Mouse (Mus musculus) adrenal gland, adult 18-20 months (tissue): ENCODE measurements around the gene Fut1. TPM values are rescaled to one million over a fixed set of nuclear protein-coding genes. Genes with fewer than 3 reads are reported as not detected.
"Not testable (repeated sequence)": the region's sequence is repeated elsewhere in the genome, so short reads cannot be mapped to it uniquely, and the experiment has no call there.

Experiments used
- DNase-seq, 2 experiments: peaks; one replicate each; pipeline ENCODE4 v3.0.0; 2021 to 2022; ENCODE audit warnings: low spot score in 2 of 2
- total RNA-seq, 2 experiments: library from RNA; stranded (reverse); gene quantifications; 1 replicate in 1 of 2; 2 replicates in 1 of 2; pipeline ENCODE4 v1.2.3; 2021

Fut1 gene
- total RNA-seq, 2 experiments from 2014 or later = not detected

DNA sequence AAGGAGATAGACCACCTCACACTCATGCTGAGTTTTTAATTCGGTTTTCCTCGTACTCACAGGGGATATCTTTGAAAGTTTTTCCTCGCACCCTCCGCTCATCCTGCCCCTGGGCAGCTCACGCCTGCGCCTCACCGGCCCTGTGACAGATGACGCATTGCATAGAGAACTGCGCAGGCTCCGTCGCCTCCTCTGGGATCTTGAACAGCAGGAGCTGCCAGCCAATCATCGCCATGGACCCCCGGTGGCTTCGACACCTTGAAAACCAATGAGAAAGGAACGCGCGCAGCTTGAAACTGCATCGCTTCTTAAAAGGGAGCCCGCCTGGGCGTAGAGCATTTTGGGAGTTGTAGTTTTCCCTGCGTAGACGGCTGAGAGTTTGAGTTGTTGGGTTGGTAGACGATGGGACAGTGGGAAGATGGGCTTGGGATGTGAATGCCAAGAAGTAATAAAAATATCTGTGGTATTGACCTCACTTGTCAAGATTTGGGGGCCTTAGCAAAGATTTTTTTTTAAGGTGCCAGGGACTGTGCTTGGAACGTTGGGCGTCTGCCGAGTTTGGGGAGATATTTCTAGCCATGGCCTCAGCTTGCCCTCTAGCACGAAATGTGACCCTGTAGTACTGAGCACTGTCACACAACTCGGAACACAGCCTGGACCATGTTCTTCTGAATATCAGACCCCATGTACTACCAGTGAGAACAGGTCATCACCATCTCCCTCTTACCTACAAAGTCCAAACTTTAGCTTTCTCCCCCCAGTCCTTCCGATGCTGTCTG lies 21.7 kb downstream of the Fut1 start:
- peak; percentile 74 to 77 for DNase-seq

DNA sequence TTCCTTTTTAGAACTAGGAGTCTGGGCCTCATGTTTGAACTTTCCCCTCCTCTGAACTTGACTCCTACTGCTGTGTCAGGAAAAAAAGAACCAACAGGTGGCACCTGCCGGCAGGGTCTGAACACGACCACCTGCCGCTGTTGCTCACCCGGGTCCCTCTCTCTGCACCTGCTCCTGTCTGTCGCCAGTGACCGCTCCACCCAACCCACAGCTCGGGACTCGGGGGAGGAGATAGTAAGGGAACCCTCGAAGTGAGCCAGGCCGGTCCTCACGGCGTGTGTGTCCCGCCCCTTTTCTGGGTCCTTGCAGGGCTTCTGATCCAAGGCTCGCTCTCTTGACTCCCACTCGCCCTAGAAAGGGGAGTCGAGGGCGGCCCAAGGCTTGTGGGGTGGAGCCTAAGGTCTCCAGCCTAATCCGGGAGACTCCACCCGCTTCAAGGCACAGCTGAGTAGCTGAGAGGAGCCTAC lies 22.5 kb downstream of the Fut1 start, which contains the start of gene Mamstr:
Mamstr (plus strand) TSS at position 417 of the 467 bp plus-strand sequence.
- no peak for DNase-seq

GRCm38 (mm10) chr7:45640191-45640957 lies 23.3 kb downstream of the Fut1 start:
- DNase-seq = no peak

DNA sequence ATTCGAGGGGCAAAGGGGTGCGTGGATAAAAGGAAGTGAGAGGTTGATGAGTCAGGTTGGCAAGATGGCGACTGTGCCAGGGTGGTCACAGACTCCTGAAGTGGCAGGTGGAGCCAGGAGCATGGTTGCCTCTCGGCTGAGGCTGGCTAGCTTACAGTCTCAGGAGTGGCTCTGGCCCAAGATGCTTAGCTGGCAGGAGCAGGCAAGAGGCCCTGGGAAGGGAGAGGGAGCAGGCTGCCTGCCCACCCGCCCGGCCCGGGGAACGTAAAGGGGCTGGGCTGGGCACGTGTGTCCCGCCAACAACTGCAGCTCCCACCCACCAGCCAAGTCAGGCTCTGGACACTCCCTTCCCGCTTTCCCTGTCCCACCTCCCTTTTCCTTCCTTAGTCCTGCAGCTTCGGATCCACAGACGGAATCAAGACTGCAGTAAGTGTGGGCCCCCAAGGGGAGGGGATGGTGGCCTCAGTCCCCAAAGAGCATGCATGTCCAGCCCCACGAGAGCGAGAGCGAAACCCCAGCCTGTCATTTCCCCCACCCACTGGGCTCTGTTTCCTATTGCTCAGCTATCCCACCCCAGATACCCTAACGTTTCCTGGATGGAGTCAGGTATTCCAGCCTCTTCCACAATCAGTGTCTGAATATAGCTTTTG lies 24.4 kb downstream of the Fut1 start:
- no peak for DNase-seq

GRCm38 (mm10) chr7:45642083-45642482 lies 25.0 kb downstream of the Fut1 start:
- no peak for DNase-seq

GRCm38 (mm10) chr7:45642503-45643255 lies 25.6 kb downstream of the Fut1 start:
- no peak for DNase-seq

GRCm38 (mm10) chr7:45643441-45644178 lies 26.5 kb downstream of the Fut1 start:
- peak; percentile 76 to 83 for DNase-seq

- no peak for DNase-seq
Measured at GRCm38 (mm10) chr7:45644183-45644582, 27.1 kb downstream of the Fut1 start.

DNA sequence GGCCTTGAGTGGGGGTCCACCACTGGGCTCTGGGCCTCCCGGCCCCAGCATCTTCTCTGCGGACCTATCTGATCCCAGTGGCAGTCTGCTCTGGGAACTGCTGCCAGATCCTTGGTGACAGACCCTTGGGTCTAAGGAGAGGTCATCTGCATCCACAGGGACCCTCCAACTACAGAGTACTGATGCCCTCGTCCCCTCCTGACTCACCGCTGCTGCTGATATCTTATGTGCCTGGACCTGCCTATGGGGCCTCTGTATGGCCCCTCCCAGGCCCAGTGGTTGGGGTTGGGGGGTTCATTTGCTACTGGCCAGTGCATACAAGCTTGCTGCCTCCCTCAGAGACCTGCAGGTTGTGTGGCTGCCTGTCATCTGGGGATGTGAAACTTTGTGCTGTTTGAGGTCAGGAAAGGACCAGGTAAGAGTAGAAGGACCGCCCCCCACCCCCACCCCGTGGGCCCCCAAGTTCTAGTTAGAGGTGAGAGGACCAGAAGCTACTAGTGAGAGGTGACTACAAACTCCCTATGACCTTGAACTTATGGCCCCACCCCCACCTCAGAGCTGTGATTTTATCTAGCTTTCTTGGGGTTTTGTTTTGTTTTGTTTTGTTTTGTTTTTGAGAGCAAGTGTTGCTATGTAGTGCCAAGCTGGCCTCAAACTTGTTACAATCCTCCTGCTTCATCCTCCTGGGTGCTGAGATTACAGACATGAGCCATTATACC lies 27.9 kb downstream of the Fut1 start:
- DNase-seq = no peak

- no peak for DNase-seq
Measured at GRCm38 (mm10) chr7:45645591-45645971, 28.5 kb downstream of the Fut1 start.

DNA sequence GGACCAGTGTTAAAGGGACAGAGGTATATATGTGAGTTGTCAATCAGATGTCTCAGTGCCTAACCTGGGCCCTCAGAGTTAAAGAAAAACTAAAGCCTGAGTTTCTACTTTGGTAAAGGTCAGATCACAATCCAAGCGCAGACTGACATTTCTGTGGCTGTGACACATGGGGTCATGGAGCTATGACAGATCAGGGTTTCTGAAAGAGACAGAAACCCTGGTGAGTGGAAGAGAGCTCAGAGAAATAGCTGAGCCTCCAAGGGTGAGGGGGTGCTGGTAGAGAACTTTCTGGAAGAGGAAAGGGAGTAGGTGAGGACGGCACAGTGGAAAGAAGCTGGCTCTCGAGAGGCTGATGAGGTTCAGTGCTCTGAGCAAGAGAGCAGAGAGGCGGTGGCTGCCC lies 29.6 kb downstream of the Fut1 start:
- no peak for DNase-seq

DNA sequence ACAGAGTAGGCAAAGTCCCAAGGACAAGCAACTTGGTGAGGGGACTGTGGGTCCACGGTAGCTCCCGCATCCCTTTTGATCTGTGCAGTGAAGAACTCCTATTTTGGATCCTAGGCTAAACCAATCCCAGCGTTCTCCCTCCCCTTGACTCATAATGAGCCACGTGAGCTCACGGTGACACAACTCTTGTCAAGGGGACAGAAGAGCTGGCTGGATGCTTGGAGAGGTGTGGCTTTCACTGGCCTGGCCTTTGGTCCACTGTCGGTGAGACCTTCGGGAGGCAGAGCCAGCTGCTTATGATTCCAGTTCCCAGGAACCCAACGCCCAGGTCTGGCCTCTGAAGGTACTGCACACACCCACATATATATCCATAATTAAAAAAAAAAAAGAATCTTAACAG lies 32.3 kb downstream of the Fut1 start:
- no peak for DNase-seq

DNA sequence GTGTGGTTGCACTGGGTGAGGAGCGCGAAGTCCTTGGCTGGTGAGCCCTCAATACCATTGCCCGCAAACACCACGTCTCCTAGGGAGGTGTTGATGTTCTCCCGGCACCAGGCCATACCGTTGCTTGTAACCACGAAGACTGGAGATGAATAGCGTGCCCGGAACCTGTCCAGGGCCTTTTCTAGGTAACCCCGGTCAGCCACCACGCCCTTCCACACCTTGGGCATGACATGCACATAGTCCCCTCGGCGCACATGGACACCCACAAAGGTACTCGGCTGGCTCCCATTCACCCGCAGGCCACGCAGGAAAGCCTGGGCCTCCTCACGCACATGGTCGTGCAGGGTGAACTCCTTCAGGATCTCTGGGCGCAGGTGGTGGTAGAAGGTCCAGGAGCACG lies 33.4 kb downstream of the Fut1 start:
- not testable (repeated sequence) for DNase-seq

DNA sequence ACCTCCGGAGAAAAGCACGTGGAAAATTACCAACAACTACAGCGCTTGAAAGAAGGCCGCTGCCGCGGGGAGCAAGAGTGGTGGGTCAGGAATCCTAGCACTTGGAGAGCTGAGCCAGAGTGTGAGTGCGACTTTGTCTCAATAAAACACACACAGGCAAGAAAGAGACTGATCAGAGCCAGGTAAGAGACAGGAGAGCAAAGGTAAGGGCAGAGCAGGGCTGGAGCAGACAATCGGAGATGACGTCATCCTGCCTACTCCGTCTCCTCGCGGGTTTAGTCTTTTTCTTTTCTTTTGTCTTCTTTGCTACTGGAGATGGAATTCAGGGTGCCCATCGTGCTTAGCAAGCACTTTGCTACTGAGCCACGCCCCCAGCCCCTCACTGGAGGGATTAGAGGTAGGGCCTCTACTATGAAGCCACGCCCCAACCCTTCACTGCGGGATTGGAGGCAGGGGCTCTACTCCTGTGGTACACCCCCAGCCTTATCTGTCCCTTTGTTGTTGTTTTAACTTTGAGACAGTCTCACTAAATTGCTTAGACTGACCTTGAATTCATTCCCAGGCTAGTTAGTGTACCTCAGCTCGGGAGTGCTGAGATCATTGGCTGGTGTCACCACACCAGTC lies 37.4 kb downstream of the Fut1 start:
- DNase-seq = no peak

- DNase-seq = no peak
Measured at GRCm38 (mm10) chr7:45660746-45661478, 43.8 kb downstream of the Fut1 start.

GRCm38 (mm10) chr7:45661702-45662101 lies 44.6 kb downstream of the Fut1 start:
- DNase-seq = not testable (repeated sequence)

- DNase-seq = no peak
Measured at GRCm38 (mm10) chr7:45665303-45666138, 48.4 kb downstream of the Fut1 start.

DNA sequence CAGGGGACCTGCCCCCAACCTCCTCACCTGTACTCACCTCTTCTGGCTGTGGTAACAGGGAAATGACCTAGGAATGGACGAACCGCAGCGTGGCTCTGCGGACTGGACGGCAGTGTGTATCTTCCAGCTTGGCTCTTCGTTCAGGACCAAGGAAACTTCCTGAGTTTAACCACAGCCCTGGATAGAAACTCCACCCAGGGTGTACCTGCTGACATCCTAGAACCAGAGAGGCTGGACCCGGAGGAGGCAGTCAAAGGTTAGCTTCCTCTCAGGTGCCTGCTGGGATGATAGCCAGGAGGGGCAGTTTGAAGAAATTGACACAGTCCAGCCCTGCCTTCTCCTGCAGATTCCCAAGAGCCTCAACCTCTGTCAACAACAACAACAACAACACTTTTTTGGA lies 49.1 kb downstream of the Fut1 start, which contains the start of gene Fut2:
Fut2 (minus strand) TSS at position 234 of the 400 bp plus-strand sequence.
- no peak for DNase-seq
